Mouse (Mus musculus): Measurements from ENCODE around the gene Rhot2. TPM values are rescaled to one million over a fixed set of nuclear protein-coding genes. Genes with fewer than 3 reads are reported as not detected.

The Rhot2 gene
- total and polyA plus RNA-seq, 3 experiments = 16.2 to 33.8 (median 17.3) TPM

DNA sequence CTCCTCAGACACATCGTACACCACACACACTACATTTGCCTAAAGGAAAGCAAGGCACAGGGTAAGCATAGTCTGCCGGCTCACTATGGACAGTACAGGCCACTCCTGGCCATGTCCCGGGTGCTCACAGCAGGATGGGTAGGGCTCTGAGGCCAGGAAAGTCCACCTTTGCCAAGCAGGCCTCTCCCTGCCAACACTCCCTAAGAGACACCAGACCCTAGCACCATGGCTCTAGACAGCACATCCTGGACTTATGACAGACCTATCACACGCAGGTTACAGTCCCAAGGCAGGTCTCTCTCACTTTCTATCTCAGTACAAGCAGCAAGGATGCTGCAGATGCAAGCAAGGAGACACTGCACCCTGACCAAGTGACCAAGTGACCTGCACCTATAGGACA, 1.5 kb downstream of the Rhot2 start:
- no peak for TF ChIP-seq UBTF (IDR thresholded peaks at IDR 0.05; ENCODE audit: low read depth, low read length)
- no peak for TF ChIP-seq CHD1 (IDR thresholded peaks at IDR 0.05; ENCODE audit: low read depth, low read length)
- no peak for TF ChIP-seq SMC3 (IDR thresholded peaks at IDR 0.05; ENCODE audit: low read depth, low read length)
- no peak for TF ChIP-seq TBP (conservative IDR thresholded peaks at IDR 0.05; ENCODE audit: low read depth, low read length)
- no peak for TF ChIP-seq ZKSCAN1 (IDR thresholded peaks at IDR 0.05; ENCODE audit: borderline replicate concordance, low read depth, low read length)
- no peak for TF ChIP-seq MYC (IDR thresholded peaks at IDR 0.05; ENCODE audit: low read depth, low read length)
- TF ChIP-seq IRF4 (IDR thresholded peaks at IDR 0.05; ENCODE audit: low read depth, low read length) = no peak
- TF ChIP-seq ZMIZ1 (IDR thresholded peaks at IDR 0.05; ENCODE audit: low read depth, low read length) = no peak
- no peak for TF ChIP-seq USF1 (IDR thresholded peaks at IDR 0.05; ENCODE audit: low read depth, low read length)
- TF ChIP-seq MAX (IDR thresholded peaks at IDR 0.05; ENCODE audit: low read length) = no peak
- TF ChIP-seq POLR2A (IDR thresholded peaks at IDR 0.05; ENCODE audit: low read depth, low read length) = no peak
- peaks cover 14% of the 10 kb centered on the region for H3K79me2 ChIP-seq (replicated peaks; ENCODE audit: control insufficient read depth, extremely low read depth, insufficient read depth, poor library complexity, severe bottlenecking)
- peak overlapping the region; percentile 83 for H3K9ac ChIP-seq (ENCODE audit: insufficient read depth, low read depth)
- in situ Hi-C loops (cut with MboI; ENCODE audit: low pct_ligation_motif_present, low pct_unique_long_range_greater_than_20kb, low sequenced_read_pairs) (no loop called here), dilution Hi-C loops (cut with MboI; ENCODE audit: extremely low pct_ligation_motif_present, extremely low pct_unique_long_range_greater_than_20kb, low sequenced_read_pairs) (no loop called here)
- H3K4me2 ChIP-seq (ENCODE audit: insufficient read depth, low read depth, poor library complexity, severe bottlenecking) = peak overlapping the region; percentile 71; the same call in 1 of the 2 replicates
- no peak for DNase-seq (ENCODE audit: extremely low read depth)
- peaks cover 59 to 83% of the 10 kb centered on the region in 2 experiments for H3K36me3 ChIP-seq (replicated peaks in 1 of 2; ENCODE audit: control insufficient read depth in 1 of 2, insufficient read depth in 1 of 2, low read length in 1 of 2)
- peak overlapping the region; percentile 71 to 93 (median 77) for H3K4me3 ChIP-seq (replicated peaks in 1 of 3; ENCODE audit: low read depth in 2 of 3, low read length in 2 of 3, poor library complexity in 1 of 3)
- no peaks in the 10 kb centered on the region for H3K27me3 ChIP-seq (replicated peaks)
- no peak overlapping the region for H3K27ac ChIP-seq (ENCODE audit: insufficient read depth, low read depth)
- peaks cover 12 to 15% of the 10 kb centered on the region in 2 experiments for H3K4me1 ChIP-seq (ENCODE audit: control insufficient read depth in 1 of 2, insufficient read depth in 2 of 2)
- H3K9me3 ChIP-seq (replicated peaks; ENCODE audit: low read length) = no peaks in the 10 kb centered on the region

GRCm38 (mm10) chr17:25842509-25842908, 2.1 kb downstream of the Rhot2 start:
- Histone ChIP-seq H3K4me3 (replicated peaks in 1 of 3; ENCODE audit: low read depth in 2 of 3, low read length in 2 of 3, poor library complexity in 1 of 3) (no peak overlapping the region), H3K9ac (ENCODE audit: insufficient read depth, low read depth) (no peak overlapping the region), H3K4me1 (ENCODE audit: control insufficient read depth in 1 of 2, insufficient read depth in 2 of 2) (peaks cover 12 to 15% of the 10 kb centered on the region in 2 experiments), H3K79me2 (replicated peaks; ENCODE audit: control insufficient read depth, extremely low read depth, insufficient read depth, poor library complexity, severe bottlenecking) (peaks cover 14% of the 10 kb centered on the region), H3K27me3 (replicated peaks) (no peaks in the 10 kb centered on the region), H3K9me3 (replicated peaks; ENCODE audit: low read length) (no peaks in the 10 kb centered on the region), H3K27ac (ENCODE audit: insufficient read depth, low read depth) (no peak overlapping the region), H3K36me3 (replicated peaks in 1 of 2; ENCODE audit: control insufficient read depth in 1 of 2, insufficient read depth in 1 of 2, low read length in 1 of 2) (peaks cover 62 to 83% of the 10 kb centered on the region in 2 experiments), H3K4me2 (ENCODE audit: insufficient read depth, low read depth, poor library complexity, severe bottlenecking) (no peak overlapping the region)
- TF ChIP-seq POLR2AphosphoS2 (IDR thresholded peaks at IDR 0.05; ENCODE audit: low read depth, low read length) = no peak
- no peak for TF ChIP-seq EP300 (IDR thresholded peaks at IDR 0.05; ENCODE audit: low read length)
- no peak for TF ChIP-seq NRF1 (IDR thresholded peaks at IDR 0.05; ENCODE audit: low read depth, low read length)
- TF ChIP-seq SMC3 (IDR thresholded peaks at IDR 0.05; ENCODE audit: low read depth, low read length) = no peak
- TF ChIP-seq ELF1 (IDR thresholded peaks at IDR 0.05; ENCODE audit: low read depth, low read length) = 0 out of 2 replicates have a peak, but pooled peaks have one; percentile 30
- TF ChIP-seq MEF2A (IDR thresholded peaks at IDR 0.05; ENCODE audit: borderline replicate concordance, low read depth, low read length) = no peak
- no peak for TF ChIP-seq JUN (IDR thresholded peaks at IDR 0.05; ENCODE audit: insufficient read depth, low read depth, low read length)
- TF ChIP-seq ETS1 (conservative IDR thresholded peaks at IDR 0.05; ENCODE audit: low read depth, low read length) = no peak
- no peak for TF ChIP-seq PAX5 (IDR thresholded peaks at IDR 0.05; ENCODE audit: low read length)
- no peak for TF ChIP-seq ZC3H11A (IDR thresholded peaks at IDR 0.05; ENCODE audit: low read depth, low read length)
- TF ChIP-seq JUND (conservative IDR thresholded peaks at IDR 0.05; ENCODE audit: low read depth, low read length) = no peak
- TF ChIP-seq TCF12 (IDR thresholded peaks at IDR 0.05; ENCODE audit: low read depth, low read length) = no peak
- 0 out of 2 replicates have a peak, but pooled peaks have one; percentile 19 for TF ChIP-seq ZNF384 (IDR thresholded peaks at IDR 0.05; ENCODE audit: low read depth, low read length)
- no peak for TF ChIP-seq USF1 (IDR thresholded peaks at IDR 0.05; ENCODE audit: low read depth, low read length)
- no peak for TF ChIP-seq HCFC1 (IDR thresholded peaks at IDR 0.05; ENCODE audit: low read depth, low read length)
- TF ChIP-seq BHLHE40 (IDR thresholded peaks at IDR 0.05; ENCODE audit: low read depth, low read length) = no peak
- no peak for TF ChIP-seq ZMIZ1 (IDR thresholded peaks at IDR 0.05; ENCODE audit: low read depth, low read length)
- TF ChIP-seq ZKSCAN1 (IDR thresholded peaks at IDR 0.05; ENCODE audit: borderline replicate concordance, low read depth, low read length) = no peak
- TF ChIP-seq TBP (conservative IDR thresholded peaks at IDR 0.05; ENCODE audit: low read depth, low read length) = peak; percentile 88
- TF ChIP-seq GABPA (IDR thresholded peaks at IDR 0.05; ENCODE audit: insufficient replicate concordance, low read depth, low read length) = no peak
- TF ChIP-seq MAX (IDR thresholded peaks at IDR 0.05; ENCODE audit: low read length) = no peak
- TF ChIP-seq KAT2A (IDR thresholded peaks at IDR 0.05; ENCODE audit: insufficient replicate concordance, low read length) = no peak
- no peak for TF ChIP-seq RCOR1 (conservative IDR thresholded peaks at IDR 0.05; ENCODE audit: low read depth, low read length)
- TF ChIP-seq CHD2 (IDR thresholded peaks at IDR 0.05; ENCODE audit: low read length) = no peak
- no peak for TF ChIP-seq USF2 (conservative IDR thresholded peaks at IDR 0.05; ENCODE audit: low read depth, low read length)
- no peak for TF ChIP-seq IRF4 (IDR thresholded peaks at IDR 0.05; ENCODE audit: low read depth, low read length)
- in situ Hi-C loops (cut with MboI; ENCODE audit: low pct_ligation_motif_present, low pct_unique_long_range_greater_than_20kb, low sequenced_read_pairs) = no loop called here
- dilution Hi-C loops (cut with MboI; ENCODE audit: extremely low pct_ligation_motif_present, extremely low pct_unique_long_range_greater_than_20kb, low sequenced_read_pairs) = no loop called here
- DNase-seq (ENCODE audit: extremely low read depth) = no peak
